Mouse (Mus musculus): ENCODE results near the gene Card11. TPM values are rescaled to one million over a fixed set of nuclear protein-coding genes. Genes with fewer than 3 reads are reported as not detected.

The Card11 gene
- polyA plus RNA-seq, 1 experiment from 2014 or later, result 0.74 TPM

DNA sequence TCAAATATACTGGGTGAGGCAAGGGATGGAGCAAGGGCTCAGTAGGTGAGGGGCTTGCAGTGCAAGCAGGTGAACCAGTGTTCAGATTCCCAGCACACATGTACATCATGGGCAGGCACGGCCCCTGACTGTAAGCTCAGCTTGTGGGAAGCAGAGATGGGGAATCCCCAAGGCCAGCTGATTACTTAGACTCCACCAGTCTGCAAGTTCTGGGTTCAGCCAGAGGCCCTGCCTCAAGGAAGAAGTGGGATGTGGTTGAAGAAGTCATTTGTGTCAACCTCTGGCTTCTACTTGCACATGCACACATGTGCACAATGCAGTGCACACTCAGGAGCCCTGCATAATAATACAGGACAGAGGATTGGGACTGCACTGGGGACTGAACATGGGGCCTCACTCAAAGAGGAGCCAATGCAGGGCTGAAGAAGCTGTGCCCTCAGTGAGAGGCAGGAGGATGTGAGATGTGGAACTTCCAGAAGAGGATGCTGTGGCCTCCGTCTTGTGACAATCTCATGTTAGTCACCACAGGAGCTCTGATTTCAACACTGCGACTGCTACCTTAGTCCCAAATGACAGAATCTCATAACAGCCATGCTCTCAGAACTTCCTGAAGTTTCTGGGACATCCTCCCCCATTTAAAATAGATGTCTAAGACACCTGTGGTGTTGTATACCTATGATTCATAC is 3.8 kb upstream of the Card11 start:
- Histone ChIP-seq H3K9ac (ENCODE audit: low read length) (no peak overlapping the region), H3K4me3 (ENCODE audit: low read length) (no peak overlapping the region), H3K27ac (ENCODE audit: low read length) (no peak overlapping the region), H3K4me2 (ENCODE audit: low read depth, low read length) (no peak overlapping the region), H3K9me3 (ENCODE audit: control insufficient read depth, low read length) (no peaks in the 10 kb centered on the region), H3K4me1 (replicated peaks; ENCODE audit: control insufficient read depth, insufficient read depth, low read length) (no peaks in the 10 kb centered on the region), H3K27me3 (ENCODE audit: control insufficient read depth, insufficient read depth, low read depth, low read length) (no peaks in the 10 kb centered on the region), H3K36me3 (ENCODE audit: control insufficient read depth, insufficient read depth, low read length) (no peaks in the 10 kb centered on the region)
- no peak for ATAC-seq (ENCODE audit: low read depth)
- 78% methylated on average over 3 of the region's 3 CpGs for WGBS

DNA sequence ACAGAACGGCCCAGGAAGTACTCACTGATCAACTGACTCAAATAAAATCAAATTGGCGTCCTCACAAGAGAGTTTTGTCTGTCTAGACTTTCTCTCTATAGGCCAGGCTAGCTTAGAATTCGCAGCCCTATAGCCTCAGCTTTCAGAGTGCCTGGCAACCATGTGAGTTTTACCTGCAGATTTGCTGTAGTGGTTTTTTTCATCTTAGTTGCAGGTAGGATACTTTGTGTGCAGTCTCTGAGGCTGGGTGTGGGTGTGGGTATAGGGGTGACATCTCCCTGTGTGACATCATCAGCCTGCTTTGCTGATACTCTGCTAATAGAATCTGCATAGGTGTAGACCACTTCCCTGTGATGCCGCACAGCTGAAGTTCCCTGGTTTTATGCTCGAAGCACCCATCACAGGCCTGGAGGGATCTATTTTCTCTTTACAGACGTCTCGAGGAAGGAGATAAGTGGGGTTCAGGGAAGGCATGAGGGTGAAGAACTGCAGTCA is 1.2 kb downstream of the Card11 start:
- ATAC-seq (ENCODE audit: low read depth), result no peak
- Histone ChIP-seq H3K9me3 (ENCODE audit: control insufficient read depth, low read length) (no peaks in the 10 kb centered on the region), H3K4me1 (replicated peaks; ENCODE audit: control insufficient read depth, insufficient read depth, low read length) (no peaks in the 10 kb centered on the region), H3K4me3 (ENCODE audit: low read length) (no peak overlapping the region), H3K36me3 (ENCODE audit: control insufficient read depth, insufficient read depth, low read length) (no peaks in the 10 kb centered on the region), H3K9ac (ENCODE audit: low read length) (no peak overlapping the region), H3K4me2 (ENCODE audit: low read depth, low read length) (no peak overlapping the region), H3K27ac (ENCODE audit: low read length) (no peak overlapping the region), H3K27me3 (ENCODE audit: control insufficient read depth, insufficient read depth, low read depth, low read length) (no peaks in the 10 kb centered on the region)
- WGBS, result 66% methylated on average over 7 of the region's 7 CpGs

DNA sequence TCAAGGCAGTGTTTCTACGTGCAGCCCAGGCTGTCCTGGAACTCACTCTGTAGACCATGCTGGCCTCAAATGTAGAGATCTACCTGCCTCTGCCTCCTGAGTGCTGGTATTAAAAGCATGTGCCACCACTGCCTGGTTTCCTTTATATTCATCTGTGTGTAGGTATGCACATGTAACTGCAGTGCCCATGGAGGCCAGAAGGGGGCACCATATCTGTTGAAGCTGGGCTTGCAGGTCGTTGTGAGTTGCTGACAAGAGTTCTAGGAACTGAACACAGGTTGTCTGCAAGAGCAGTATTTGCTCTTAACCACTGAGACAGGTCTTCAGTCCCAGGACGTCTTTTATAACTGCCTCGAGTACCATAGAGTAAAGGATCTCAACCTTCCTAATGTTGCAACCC is 2.6 kb downstream of the Card11 start:
- WGBS, result 69% methylated on average over 4 of the region's 4 CpGs
- Histone ChIP-seq H3K4me3 (ENCODE audit: low read length) (no peak overlapping the region), H3K9me3 (ENCODE audit: control insufficient read depth, low read length) (no peaks in the 10 kb centered on the region), H3K4me2 (ENCODE audit: low read depth, low read length) (no peak overlapping the region), H3K4me1 (replicated peaks; ENCODE audit: control insufficient read depth, insufficient read depth, low read length) (no peaks in the 10 kb centered on the region), H3K27me3 (ENCODE audit: control insufficient read depth, insufficient read depth, low read depth, low read length) (no peaks in the 10 kb centered on the region), H3K27ac (ENCODE audit: low read length) (no peak overlapping the region), H3K9ac (ENCODE audit: low read length) (no peak overlapping the region), H3K36me3 (ENCODE audit: control insufficient read depth, insufficient read depth, low read length) (no peaks in the 10 kb centered on the region)
- no peak for ATAC-seq (ENCODE audit: low read depth)

DNA sequence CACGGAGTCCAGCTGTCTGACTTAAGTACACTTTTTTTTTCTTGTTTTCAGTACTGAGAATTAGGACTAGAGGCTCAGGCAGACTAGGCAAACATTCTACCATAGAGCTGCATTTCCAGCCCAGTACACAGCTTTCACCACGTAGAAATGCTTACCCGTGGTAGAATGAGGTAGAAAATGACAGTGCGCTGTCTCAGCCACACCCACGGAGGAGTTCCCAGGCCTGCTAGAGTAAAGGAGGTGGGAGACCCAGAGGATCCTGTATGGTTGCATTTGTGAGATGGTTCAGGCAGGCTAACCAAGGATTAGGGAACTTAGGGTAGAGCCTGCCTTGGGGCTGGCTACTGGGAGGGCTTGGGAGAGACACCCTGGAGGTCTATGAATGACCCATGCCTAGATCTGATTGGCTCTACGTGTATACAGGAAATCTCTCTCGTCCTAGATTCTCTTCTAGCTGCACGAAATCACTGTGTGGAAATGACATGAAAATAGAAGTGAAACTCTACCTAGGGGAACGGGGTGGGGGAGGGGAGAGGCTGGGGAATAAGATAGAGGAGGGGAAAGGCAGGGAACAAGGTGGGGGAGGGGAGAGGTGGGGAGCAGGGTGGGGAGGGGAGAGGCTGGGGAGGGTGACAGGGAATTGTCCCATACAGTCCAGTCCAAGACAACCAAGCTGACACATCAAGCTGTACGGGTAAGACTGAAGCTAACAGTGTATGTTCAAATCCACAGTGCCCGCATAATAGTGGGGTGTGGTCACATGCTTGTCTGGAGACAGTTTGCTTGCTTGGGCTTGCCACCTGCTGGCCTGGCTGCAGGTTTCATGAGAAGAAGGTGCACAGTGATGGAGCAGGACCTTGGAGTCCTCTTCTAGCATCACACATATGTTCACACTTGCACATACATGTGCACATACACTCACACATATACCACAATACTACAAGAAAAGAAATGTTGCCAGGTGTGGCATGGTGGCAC is 8.0 kb downstream of the Card11 start:
- Histone ChIP-seq H3K4me3 (ENCODE audit: low read length) (no peak overlapping the region), H3K36me3 (ENCODE audit: control insufficient read depth, insufficient read depth, low read length) (no peaks in the 10 kb centered on the region), H3K27me3 (ENCODE audit: control insufficient read depth, insufficient read depth, low read depth, low read length) (no peaks in the 10 kb centered on the region), H3K9me3 (ENCODE audit: control insufficient read depth, low read length) (no peaks in the 10 kb centered on the region), H3K9ac (ENCODE audit: low read length) (no peak overlapping the region), H3K4me1 (replicated peaks; ENCODE audit: control insufficient read depth, insufficient read depth, low read length) (no peaks in the 10 kb centered on the region), H3K27ac (ENCODE audit: low read length) (no peak overlapping the region), H3K4me2 (ENCODE audit: low read depth, low read length) (no peak overlapping the region)
- ATAC-seq (ENCODE audit: low read depth), result no peak
- 56% methylated on average over 11 of the region's 11 CpGs for whole genome bisulfite sequencing

DNA sequence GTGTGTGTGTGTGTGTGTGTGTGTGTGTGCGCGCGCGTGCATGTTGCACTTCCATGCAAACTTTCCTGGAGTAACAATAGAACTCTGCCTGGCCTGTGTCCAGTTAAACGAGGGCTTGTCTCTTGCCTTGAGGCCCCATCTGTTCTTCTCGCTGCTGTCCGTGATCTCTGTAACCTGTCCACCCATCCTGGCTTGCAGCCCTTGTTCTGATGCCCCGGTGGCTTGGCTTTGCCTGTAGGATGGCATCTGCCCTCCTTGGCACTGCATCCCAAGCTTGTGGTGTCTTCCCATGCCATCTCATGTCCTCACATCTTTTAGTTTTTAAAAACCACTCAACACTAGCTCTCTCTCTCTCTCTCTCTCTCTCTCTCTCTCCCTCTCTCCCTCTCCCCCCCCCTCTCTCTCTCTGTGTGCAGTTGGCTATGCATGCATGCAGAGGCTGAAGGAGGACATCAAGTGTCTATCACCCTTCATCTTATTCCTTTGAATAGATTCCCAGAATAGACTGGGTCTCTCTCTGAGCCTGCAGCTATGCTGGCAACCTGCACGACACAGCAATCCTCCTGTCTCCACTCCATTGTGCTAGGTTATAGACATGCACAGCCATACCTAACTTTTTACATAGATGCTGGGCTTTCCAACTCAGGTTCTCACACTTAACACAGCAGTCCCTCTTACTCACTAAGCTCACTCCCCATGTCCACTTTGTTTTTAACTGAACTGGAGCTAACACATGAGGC is 14.9 kb downstream of the Card11 start:
- H3K4me2 ChIP-seq (ENCODE audit: low read depth, low read length), result no peak overlapping the region
- ATAC-seq (ENCODE audit: low read depth), result no peak
- no peaks in the 10 kb centered on the region for H3K4me1 ChIP-seq (replicated peaks; ENCODE audit: control insufficient read depth, insufficient read depth, low read length)
- H3K36me3 ChIP-seq (ENCODE audit: control insufficient read depth, insufficient read depth, low read length), result no peaks in the 10 kb centered on the region
- H3K4me3 ChIP-seq (ENCODE audit: low read length), result no peak overlapping the region
- H3K27me3 ChIP-seq (ENCODE audit: control insufficient read depth, insufficient read depth, low read depth, low read length), result no peaks in the 10 kb centered on the region
- no peak overlapping the region for H3K27ac ChIP-seq (ENCODE audit: low read length)
- no peaks in the 10 kb centered on the region for H3K9me3 ChIP-seq (ENCODE audit: control insufficient read depth, low read length)
- WGBS, result 82% methylated on average over 9 of the region's 9 CpGs
- H3K9ac ChIP-seq (ENCODE audit: low read length), result no peak overlapping the region

DNA sequence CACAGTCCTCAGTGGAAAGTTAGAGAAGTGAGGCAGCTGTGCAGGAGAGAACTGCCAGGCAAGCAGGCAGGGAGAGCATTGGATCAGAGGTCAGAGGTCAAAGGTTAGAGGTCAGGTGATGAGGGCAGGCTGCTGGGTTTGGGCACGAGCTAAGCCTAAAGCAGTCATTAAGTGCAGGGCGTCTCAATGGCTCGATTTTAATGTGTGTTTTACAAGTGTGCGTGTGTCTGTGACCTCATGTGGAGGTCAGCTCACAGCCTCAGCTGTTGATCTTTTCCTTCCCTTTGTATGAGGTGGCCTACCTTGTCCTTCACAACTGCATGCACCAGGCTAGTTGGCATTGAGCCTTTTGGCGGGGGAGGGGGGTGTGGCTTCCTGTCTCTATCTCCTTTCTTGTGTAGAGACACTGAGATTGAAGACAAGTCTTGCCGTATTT is 19.0 kb downstream of the Card11 start:
- Histone ChIP-seq H3K27me3 (ENCODE audit: control insufficient read depth, insufficient read depth, low read depth, low read length) (no peaks in the 10 kb centered on the region), H3K9me3 (ENCODE audit: control insufficient read depth, low read length) (peaks cover 3% of the 10 kb centered on the region; the same call in 1 of the 2 replicates), H3K9ac (ENCODE audit: low read length) (no peak overlapping the region), H3K27ac (ENCODE audit: low read length) (no peak overlapping the region), H3K4me3 (ENCODE audit: low read length) (no peak overlapping the region), H3K4me1 (replicated peaks; ENCODE audit: control insufficient read depth, insufficient read depth, low read length) (no peaks in the 10 kb centered on the region), H3K4me2 (ENCODE audit: low read depth, low read length) (no peak overlapping the region), H3K36me3 (ENCODE audit: control insufficient read depth, insufficient read depth, low read length) (no peaks in the 10 kb centered on the region)
- ATAC-seq (ENCODE audit: low read depth), result no peak
- 19% methylated on average over 6 of the region's 6 CpGs for WGBS

DNA sequence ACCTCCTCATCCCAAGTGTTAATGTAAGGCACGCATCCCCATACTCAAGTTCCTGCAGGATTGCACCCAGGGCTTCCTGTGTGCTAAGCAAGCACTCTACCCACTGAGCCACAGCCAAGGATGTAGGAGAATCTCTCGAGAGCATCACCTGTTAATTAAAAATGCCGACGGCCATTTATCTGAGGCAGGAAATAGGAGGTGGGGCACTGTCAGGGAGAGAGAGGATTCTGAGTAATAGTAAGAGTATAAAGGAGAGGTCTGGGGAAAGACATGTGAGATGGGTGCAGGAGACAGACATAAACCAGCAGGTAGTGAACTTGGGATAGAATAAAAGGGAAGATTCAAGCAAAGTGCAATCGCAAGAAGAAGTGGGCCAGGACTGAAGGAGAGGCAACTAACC is 19.6 kb downstream of the Card11 start:
- H3K27ac ChIP-seq (ENCODE audit: low read length), result no peak overlapping the region
- H3K4me1 ChIP-seq (replicated peaks; ENCODE audit: control insufficient read depth, insufficient read depth, low read length), result no peaks in the 10 kb centered on the region
- H3K4me3 ChIP-seq (ENCODE audit: low read length), result no peak overlapping the region
- H3K9me3 ChIP-seq (ENCODE audit: control insufficient read depth, low read length), result peaks cover 3% of the 10 kb centered on the region; the same call in 1 of the 2 replicates
- H3K4me2 ChIP-seq (ENCODE audit: low read depth, low read length), result no peak overlapping the region
- no peaks in the 10 kb centered on the region for H3K27me3 ChIP-seq (ENCODE audit: control insufficient read depth, insufficient read depth, low read depth, low read length)
- WGBS, result 72% methylated on average over 5 of the region's 5 CpGs
- no peak overlapping the region for H3K9ac ChIP-seq (ENCODE audit: low read length)
- no peaks in the 10 kb centered on the region for H3K36me3 ChIP-seq (ENCODE audit: control insufficient read depth, insufficient read depth, low read length)
- no peak for ATAC-seq (ENCODE audit: low read depth)

DNA sequence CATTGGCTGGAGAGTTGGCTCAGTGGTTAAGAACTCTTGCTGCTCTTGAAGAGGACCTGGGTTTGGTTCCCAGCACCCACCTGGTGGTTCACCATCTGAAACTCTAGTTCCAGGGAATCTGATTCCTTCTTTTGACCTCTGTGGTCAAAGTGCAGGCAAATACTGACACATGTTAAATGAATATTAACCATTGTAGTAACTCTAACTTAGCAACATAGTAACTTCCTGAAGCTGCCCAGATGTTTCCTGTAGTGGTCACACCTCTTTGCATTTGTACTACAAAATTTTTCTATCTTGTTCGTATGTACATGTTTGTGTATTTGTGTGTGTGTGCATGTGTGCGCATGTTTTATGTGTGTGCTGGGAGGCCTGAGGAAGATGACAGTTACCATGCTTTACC is 20.3 kb downstream of the Card11 start:
- 79% methylated on average over 2 of the region's 2 CpGs for WGBS
- no peak for ATAC-seq (ENCODE audit: low read depth)
- Histone ChIP-seq H3K9ac (ENCODE audit: low read length) (no peak overlapping the region), H3K27me3 (ENCODE audit: control insufficient read depth, insufficient read depth, low read depth, low read length) (no peaks in the 10 kb centered on the region), H3K4me2 (ENCODE audit: low read depth, low read length) (no peak overlapping the region), H3K4me1 (replicated peaks; ENCODE audit: control insufficient read depth, insufficient read depth, low read length) (no peaks in the 10 kb centered on the region), H3K4me3 (ENCODE audit: low read length) (no peak overlapping the region), H3K27ac (ENCODE audit: low read length) (no peak overlapping the region), H3K9me3 (ENCODE audit: control insufficient read depth, low read length) (peaks cover 3% of the 10 kb centered on the region; the same call in 1 of the 2 replicates), H3K36me3 (ENCODE audit: control insufficient read depth, insufficient read depth, low read length) (no peaks in the 10 kb centered on the region)

DNA sequence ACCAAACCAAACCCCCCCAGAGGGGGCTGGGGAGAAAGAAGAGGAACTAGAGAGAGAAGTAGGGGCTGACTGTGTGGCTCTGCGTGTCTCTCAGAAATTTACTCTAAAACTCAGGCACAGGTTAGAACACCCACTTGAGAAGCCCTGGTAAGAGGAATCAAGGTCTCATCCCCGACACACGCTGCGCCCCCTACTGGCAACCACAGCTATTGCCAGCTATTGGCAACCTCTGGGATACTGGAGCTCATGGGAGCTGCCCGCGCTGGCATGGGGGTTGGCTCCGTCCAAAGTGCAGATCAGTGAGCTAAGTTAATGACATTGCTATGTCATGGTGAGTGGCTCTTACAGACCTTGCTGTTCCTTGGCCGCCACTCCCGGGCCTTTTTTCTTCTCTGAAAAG is 37.4 kb downstream of the Card11 start:
- WGBS, result 40% methylated on average over 9 of the region's 9 CpGs
- H3K4me2 ChIP-seq (ENCODE audit: low read depth, low read length), result no peak overlapping the region

More for the DNA sequence above, 37.4 kb downstream of the Card11 start:
- Histone ChIP-seq H3K36me3 (ENCODE audit: control insufficient read depth, insufficient read depth, low read length) (no peaks in the 10 kb centered on the region), H3K9ac (ENCODE audit: low read length) (no peak overlapping the region), H3K4me3 (ENCODE audit: low read length) (no peak overlapping the region), H3K27ac (ENCODE audit: low read length) (no peak overlapping the region), H3K27me3 (ENCODE audit: control insufficient read depth, insufficient read depth, low read depth, low read length) (no peaks in the 10 kb centered on the region), H3K9me3 (ENCODE audit: control insufficient read depth, low read length) (no peaks in the 10 kb centered on the region), H3K4me1 (replicated peaks; ENCODE audit: control insufficient read depth, insufficient read depth, low read length) (no peaks in the 10 kb centered on the region)
- no peak for ATAC-seq (ENCODE audit: low read depth)

Data from lung, embryonic 16.5 days (tissue).